Mouse (Mus musculus): ENCODE results near the gene Tmc3.

The Tmc3 gene

GRCm38 (mm10) chr7:83637781-83638583 is 53.3 kb downstream of the Tmc3 start:
- no peak for DNase-seq (ENCODE audit: low spot score)

DNA sequence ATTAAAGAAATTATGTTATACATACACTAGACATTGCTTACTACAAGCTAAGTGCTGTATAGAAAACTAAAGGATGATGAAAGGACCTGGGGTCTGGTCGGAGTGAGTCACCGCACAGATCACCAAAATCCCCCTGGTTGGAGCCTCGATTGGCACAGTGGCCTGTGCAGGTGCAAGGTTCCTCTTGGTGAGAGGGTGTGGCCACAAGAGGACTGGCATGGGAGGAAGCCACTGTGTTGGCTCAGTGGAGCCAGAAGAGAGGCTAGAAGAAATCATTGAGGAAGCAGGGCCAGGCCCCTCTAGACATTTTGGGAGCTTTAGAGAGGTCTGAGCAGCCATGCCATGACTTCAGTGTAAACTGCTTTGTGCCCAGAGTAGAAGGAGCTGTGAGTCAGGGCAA is 54.4 kb downstream of the Tmc3 start:
- DNase-seq (ENCODE audit: low spot score), result no peak

GRCm38 (mm10) chr7:83640581-83640980 is 55.9 kb downstream of the Tmc3 start:
- no peak for DNase-seq (ENCODE audit: low spot score)

- DNase-seq (ENCODE audit: low spot score), result no peak
These were observed 56.4 kb downstream of the Tmc3 start for GRCm38 (mm10) chr7:83641163-83641562.

- no peak for DNase-seq (ENCODE audit: low spot score)
These were observed 58.9 kb downstream of the Tmc3 start for GRCm38 (mm10) chr7:83643581-83643980.

DNA sequence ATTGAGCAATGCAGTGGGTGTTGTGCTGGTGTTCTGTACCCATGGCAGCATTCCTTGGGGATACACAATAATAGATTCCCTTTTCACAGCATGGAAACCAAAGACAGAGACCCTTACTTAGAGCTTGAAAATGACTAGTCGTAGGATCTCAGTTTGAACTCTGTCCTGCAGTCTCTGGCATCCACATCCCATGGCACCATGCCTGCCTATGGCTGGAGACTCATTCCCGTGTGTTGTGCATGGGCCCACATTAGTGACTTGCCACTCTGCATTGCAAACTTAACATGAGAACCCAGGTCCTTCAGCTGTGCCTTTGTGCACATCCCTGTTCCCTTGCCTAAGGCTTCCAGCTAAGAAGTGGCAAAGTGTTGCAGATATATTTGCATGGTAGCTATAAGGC is 60.0 kb downstream of the Tmc3 start:
- no peak for DNase-seq (ENCODE audit: low spot score)

GRCm38 (mm10) chr7:83645476-83645875 is 60.7 kb downstream of the Tmc3 start:
- no peak for DNase-seq (ENCODE audit: low spot score)

- DNase-seq (ENCODE audit: low spot score), result no peak
These were observed 64.1 kb downstream of the Tmc3 start for GRCm38 (mm10) chr7:83648807-83649206.

DNA sequence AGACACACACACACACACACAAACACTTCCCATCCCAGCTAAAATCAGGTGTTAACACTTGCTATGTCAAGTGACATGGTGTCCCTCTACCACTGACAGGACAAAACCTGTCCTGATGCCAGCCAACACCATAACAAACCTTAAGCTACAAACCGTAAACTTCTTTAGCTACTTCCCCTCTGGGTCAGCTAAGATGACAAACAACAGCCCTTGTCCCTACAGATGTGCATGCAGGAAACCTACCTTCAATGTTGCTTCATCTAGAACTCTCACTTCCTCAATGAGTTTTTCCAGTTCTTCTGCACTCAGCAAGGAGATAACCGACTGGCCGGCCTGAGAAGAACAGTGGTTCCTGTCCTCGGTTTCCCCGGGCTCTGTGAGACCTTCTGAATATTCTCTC is 65.9 kb downstream of the Tmc3 start:
- no peak for DNase-seq (ENCODE audit: low spot score)

DNA sequence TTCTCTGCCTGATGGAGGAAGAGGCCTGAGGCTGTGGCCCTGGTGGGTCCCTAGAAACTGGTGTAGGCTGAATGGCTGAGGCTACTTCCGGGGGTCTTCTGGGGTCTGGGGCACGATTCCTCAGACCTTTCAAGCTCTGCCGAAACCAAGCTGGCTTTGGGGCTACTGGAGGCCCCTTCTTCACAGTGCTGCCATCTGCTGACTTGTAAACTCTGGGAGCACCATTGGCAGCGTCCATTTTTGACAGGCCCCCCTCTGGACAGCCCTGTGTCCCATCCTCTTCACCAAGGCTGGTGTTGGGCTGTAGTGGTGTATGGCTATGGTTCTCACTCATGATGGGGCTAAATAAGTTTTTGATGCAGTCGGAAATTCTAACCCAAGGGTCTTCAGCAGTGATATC is 67.8 kb downstream of the Tmc3 start:
- no peak for DNase-seq (ENCODE audit: low spot score)

GRCm38 (mm10) chr7:83653605-83654051 is 68.9 kb downstream of the Tmc3 start:
- no peak for DNase-seq (ENCODE audit: low spot score)

DNA sequence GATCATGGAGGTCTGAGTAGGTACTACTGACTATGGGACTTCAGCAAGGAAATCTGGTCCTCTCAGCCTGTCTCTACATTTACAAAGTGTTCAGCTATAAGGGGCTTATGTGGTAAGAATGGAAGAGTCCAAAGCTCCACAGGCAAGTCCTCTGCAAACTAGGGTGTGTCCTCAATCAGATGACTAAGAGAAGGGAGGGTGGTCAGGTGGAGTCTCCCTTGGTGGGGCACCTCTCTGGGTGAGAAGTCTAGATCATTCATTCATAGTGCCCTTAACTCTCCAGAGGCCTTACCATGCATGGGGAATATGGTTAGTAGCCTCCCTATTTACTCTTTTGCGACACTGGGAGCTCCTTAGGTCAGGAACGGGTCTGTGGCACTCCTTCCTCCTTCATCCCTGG is 69.5 kb downstream of the Tmc3 start:
- no peak for DNase-seq (ENCODE audit: low spot score)

- DNase-seq (ENCODE audit: low spot score), result no peak
These were observed 70.4 kb downstream of the Tmc3 start for GRCm38 (mm10) chr7:83654938-83655630.

DNA sequence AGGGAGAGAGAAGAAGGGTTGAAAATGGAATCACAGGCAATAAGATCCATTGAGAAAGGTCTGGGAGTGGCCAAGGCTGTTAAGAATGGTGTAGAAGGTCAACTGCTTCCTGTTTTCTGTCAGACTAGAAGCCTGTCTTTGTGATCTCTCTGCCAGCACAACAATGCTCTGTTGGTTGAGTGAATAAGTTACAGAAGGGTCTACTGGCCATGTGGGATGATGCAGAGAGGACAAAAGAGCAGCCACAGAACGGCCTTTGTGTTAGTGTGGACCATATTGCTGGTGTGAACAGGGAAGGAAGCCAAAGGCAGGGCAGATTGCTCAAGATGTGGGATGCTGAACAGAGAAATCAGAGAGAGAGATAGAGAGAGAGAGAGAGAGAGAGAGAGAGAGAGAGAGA is 74.0 kb downstream of the Tmc3 start:
- DNase-seq (ENCODE audit: low spot score), result no peak

DNA sequence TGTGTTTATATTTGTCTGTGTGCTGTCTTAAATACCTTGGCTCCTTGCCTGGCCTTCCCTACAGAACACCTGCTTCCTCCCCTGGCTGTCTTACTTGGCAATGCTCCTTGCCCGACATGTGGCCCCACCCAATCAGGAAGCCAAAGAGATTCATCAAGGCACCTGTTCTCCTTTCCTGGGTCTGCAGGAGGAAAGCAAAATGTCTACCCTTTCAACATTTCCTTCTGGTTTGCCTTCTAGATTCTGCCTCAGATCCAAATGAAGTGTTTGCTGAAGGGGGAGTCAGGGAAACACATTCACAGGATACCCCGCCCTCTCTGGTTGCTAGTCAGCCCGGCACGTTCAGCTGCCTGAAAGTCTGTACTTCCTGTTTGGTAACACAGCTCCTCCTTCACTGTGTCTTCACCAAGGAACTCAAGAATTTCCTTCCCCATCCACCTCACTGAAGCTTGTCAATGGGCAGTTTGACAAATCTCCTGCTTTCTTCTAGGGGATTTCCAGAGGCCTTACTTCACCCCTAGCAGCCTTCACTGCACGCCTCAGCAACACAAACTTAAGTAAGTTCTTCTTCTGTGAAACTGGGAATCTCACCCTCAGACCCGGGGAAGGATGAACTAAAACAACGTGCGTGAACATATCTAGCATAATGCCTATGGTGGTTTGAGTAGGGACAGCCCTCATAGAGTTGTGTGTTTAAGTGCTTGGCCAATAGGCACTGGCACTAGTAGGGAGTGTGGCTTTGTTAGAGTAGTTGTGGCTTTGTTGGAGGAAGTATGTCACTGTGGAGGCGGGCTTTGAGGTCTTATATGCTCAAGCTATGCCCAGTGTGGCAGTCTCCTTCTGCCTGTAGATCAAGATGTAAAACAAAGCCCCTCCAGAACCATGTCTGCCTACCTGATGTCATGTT is 74.7 kb downstream of the Tmc3 start:
- peak; percentile 34 for DNase-seq (ENCODE audit: low spot score)

DNA sequence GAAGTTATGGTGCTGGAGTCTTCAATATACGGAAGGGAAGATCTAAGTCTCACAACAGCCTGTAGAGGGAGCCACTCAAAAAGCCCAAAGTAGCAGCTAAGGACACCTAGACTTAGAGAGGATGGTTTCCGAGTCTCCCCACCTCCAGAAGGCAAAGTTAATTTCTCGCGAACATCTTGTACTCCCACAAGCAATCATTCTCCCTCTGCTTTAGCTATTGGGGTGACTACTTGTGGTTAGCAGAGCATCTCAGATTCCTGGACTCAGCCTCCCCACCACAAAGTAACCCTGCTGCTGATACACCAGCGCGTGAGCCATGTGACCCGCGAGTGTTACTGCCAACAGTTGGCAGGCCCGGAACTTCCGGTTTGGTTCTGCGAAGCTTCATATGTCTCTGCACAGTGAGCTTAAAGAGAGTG is 75.6 kb downstream of the Tmc3 start:
- DNase-seq (ENCODE audit: low spot score), result no peak

DNA sequence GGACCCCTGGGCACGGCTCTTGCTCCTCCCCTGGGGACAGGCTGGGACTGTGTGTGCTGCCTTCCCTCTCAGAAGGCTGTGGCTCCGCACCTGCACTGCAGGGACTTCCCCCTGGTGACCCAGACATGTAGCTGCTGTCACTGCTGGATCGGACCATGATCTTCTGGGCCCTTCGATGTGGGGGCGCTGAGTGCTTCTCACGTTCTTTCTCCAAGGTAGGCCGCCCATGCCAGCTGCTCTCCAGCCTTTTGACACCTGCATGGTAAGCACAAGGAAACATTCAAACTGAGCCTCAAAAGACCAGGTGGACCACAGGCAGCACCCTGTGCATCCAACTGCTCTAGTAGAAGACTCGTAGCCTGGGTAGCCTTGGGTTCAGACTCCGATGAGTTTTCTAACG is 76.3 kb downstream of the Tmc3 start:
- no peak for DNase-seq (ENCODE audit: low spot score)

GRCm38 (mm10) chr7:83661763-83662162 is 77.0 kb downstream of the Tmc3 start:
- DNase-seq (ENCODE audit: low spot score), result no peak

DNA sequence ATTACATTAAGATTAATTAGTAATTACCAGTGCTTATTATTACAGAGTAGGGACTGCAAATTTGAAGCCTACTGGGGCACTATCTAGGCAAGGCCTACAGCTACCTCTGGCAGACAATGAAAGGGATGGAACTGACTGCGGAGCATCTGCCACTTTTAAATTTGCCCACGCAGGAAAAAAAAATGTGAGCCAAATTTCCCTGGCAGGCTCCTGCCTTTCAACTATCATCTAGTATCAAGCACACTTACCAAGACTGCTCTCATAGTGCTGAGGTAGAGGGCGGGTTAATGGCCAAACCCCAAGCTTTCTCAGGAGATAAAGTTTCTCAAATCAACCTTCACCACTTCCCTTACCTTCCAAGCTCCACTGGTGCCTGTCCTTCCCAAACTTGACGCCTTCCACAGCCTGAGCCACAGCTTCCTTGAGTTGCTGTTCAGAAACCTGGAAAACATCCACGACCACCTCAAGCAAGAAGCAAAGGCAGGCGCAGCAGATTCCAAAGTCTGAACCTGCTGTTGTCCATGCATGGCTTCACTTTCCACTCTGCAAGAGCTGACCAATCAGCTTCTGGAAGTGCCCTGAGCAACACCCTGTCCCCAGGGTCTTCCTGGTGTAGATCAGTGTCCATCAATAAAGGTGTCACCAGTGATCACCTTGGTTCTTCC is 78.1 kb downstream of the Tmc3 start:
- DNase-seq (ENCODE audit: low spot score), result no peak

- no peak for DNase-seq (ENCODE audit: low spot score)
These were observed 81.4 kb downstream of the Tmc3 start for GRCm38 (mm10) chr7:83666087-83666595.

GRCm38 (mm10) chr7:83667936-83668645 is 83.4 kb downstream of the Tmc3 start:
- no peak for DNase-seq (ENCODE audit: low spot score)
